Mouse (Mus musculus): ENCODE results near the gene Grin3b.

The Grin3b gene

GRCm38 (mm10) chr10:79970415-79971182 is at the start of gene Grin3b:
Gene Grin3b, plus strand, starts transcription at chr10:79970715.
- no peak for DNase-seq (ENCODE audit: low read depth)

- DNase-seq (ENCODE audit: low read depth) = no peak
Measured at GRCm38 (mm10) chr10:79920958-79921535, 49.5 kb upstream of the Grin3b start, which contains the start of gene R3hdm4. Gene R3hdm4, minus strand, starts transcription at chr10:79921208.

- no peak for DNase-seq (ENCODE audit: low read depth)
Measured at GRCm38 (mm10) chr10:79921572-79921971, 48.9 kb upstream of the Grin3b start.

GRCm38 (mm10) chr10:79924998-79925784 is 45.3 kb upstream of the Grin3b start:
- DNase-seq (ENCODE audit: low read depth) = peak; percentile 79

- no peak for DNase-seq (ENCODE audit: low read depth)
Measured at GRCm38 (mm10) chr10:79925785-79926490, 44.6 kb upstream of the Grin3b start.

GRCm38 (mm10) chr10:79926491-79927323 is 43.8 kb upstream of the Grin3b start, which contains the start of gene Arid3a:
Gene Arid3a, plus strand, starts transcription at chr10:79927043.
- DNase-seq (ENCODE audit: low read depth) = peak; percentile 88

- DNase-seq (ENCODE audit: low read depth) = no peak
Measured at GRCm38 (mm10) chr10:79927324-79928029, 43.0 kb upstream of the Grin3b start.

GRCm38 (mm10) chr10:79928030-79928694 is 42.4 kb upstream of the Grin3b start:
- DNase-seq (ENCODE audit: low read depth) = no peak

- DNase-seq (ENCODE audit: low read depth) = no peak
Measured at GRCm38 (mm10) chr10:79928907-79929701, 41.4 kb upstream of the Grin3b start.

- no peak for DNase-seq (ENCODE audit: low read depth)
Measured at GRCm38 (mm10) chr10:79929967-79930825, 40.3 kb upstream of the Grin3b start.

GRCm38 (mm10) chr10:79930826-79931186 is 39.7 kb upstream of the Grin3b start:
- DNase-seq (ENCODE audit: low read depth) = no peak

- no peak for DNase-seq (ENCODE audit: low read depth)
Measured at GRCm38 (mm10) chr10:79931797-79932196, 38.7 kb upstream of the Grin3b start.

GRCm38 (mm10) chr10:79932736-79933135 is 37.8 kb upstream of the Grin3b start:
- DNase-seq (ENCODE audit: low read depth) = no peak

- no peak for DNase-seq (ENCODE audit: low read depth)
Measured at GRCm38 (mm10) chr10:79933145-79933679, 37.3 kb upstream of the Grin3b start.

- no peak for DNase-seq (ENCODE audit: low read depth)
Measured at GRCm38 (mm10) chr10:79933861-79934260, 36.7 kb upstream of the Grin3b start.

GRCm38 (mm10) chr10:79934272-79934721 is 36.2 kb upstream of the Grin3b start:
- no peak for DNase-seq (ENCODE audit: low read depth)

- DNase-seq (ENCODE audit: low read depth) = no peak
Measured at GRCm38 (mm10) chr10:79934794-79935569, 35.5 kb upstream of the Grin3b start.
